Mouse (Mus musculus) heart, postnatal 14 days (tissue): ENCODE results near the gene Lztfl1. TPM values are rescaled to one million over a fixed set of nuclear protein-coding genes. Genes with fewer than 3 reads are reported as not detected.
"Not testable (repeated sequence)": the region's sequence is repeated elsewhere in the genome, so short reads cannot be mapped to it uniquely, and the experiment has no call there.

Experiments
- DNase-seq, 2 experiments: peaks; one replicate each; pipeline ENCODE4 v3.0.0; 2021 to 2022
- intact Hi-C: fragments of 180-260 bp; cut with DNase I; formaldehyde crosslinking; loops from one replicate; pipeline ENCODE4 v1.15.1; 2025
- long read RNA-seq, 2 experiments: library from polyadenylated mRNA; stranded (forward); transcript quantifications; one replicate each; pipeline ENCODE4 v2.0.0; 2021
- total RNA-seq, 2 experiments: library from RNA; stranded (reverse); gene quantifications; 2 replicates each; pipeline ENCODE4 v1.2.3; 2021

Lztfl1 gene
- total RNA-seq: 10 to 100 TPM; 41.3 to 43.5 TPM
- long read RNA-seq, experiment 1, full-length matches to known transcripts: 33 of 55 reads
- long read RNA-seq, experiment 1, partial matches to known transcripts: 16 of 55 reads
- long read RNA-seq, experiment 1, other reads (novel, unspliced or antisense): 6 of 55 reads
- long read RNA-seq, experiment 2, full-length matches to known transcripts: 28 of 42 reads
- long read RNA-seq, experiment 2, partial matches to known transcripts: 10 of 42 reads
- long read RNA-seq, experiment 2, other reads (novel, unspliced or antisense): 4 of 42 reads

GRCm38 (mm10) chr9:123717186-123718008 is at the start of gene Lztfl1:
Lztfl1 (minus strand) TSS chr9:123717697.
- intact Hi-C loops: loop anchor here (2.0 to 5.0 kb wide), 2 partner anchors 79 to 130 kb away; no protein-coding TSS in a partner anchor
- peak; percentile 94 to 95 for DNase-seq

GRCm38 (mm10) chr9:123766996-123767395 is 49.5 kb upstream of the Lztfl1 start:
- DNase-seq: no peak
- intact Hi-C loops: no loop called here

GRCm38 (mm10) chr9:123763771-123764170 is 46.3 kb upstream of the Lztfl1 start:
- DNase-seq: no peak
- intact Hi-C loops: no loop called here

- DNase-seq: peak in 1 of 2 experiments; percentile 12
- intact Hi-C loops: no loop called here
Measured at GRCm38 (mm10) chr9:123762886-123763285, 45.4 kb upstream of the Lztfl1 start.

- intact Hi-C loops: no loop called here
Measured at GRCm38 (mm10) chr9:123760806-123761205, 43.3 kb upstream of the Lztfl1 start.

GRCm38 (mm10) chr9:123758645-123759044 is 41.1 kb upstream of the Lztfl1 start:
- intact Hi-C loops: no loop called here
- DNase-seq: no peak

More at GRCm38 (mm10) chr9:123760806-123761205, 43.3 kb upstream of the Lztfl1 start:
- DNase-seq: no peak

- intact Hi-C loops: no loop called here
- no peak for DNase-seq
Measured at GRCm38 (mm10) chr9:123758156-123758555, 40.7 kb upstream of the Lztfl1 start.

- DNase-seq: no peak
- intact Hi-C loops: no loop called here
Measured at GRCm38 (mm10) chr9:123757326-123757725, 39.8 kb upstream of the Lztfl1 start.

- intact Hi-C loops: no loop called here
- DNase-seq: no peak
Measured at GRCm38 (mm10) chr9:123756752-123757151, 39.3 kb upstream of the Lztfl1 start.

GRCm38 (mm10) chr9:123754333-123754732 is 36.8 kb upstream of the Lztfl1 start:
- DNase-seq: no peak
- intact Hi-C loops: no loop called here

GRCm38 (mm10) chr9:123749687-123750086 is 32.2 kb upstream of the Lztfl1 start:
- DNase-seq, intact Hi-C loops: not testable (repeated sequence)

- no peak for DNase-seq
Measured at GRCm38 (mm10) chr9:123740799-123741198, 23.3 kb upstream of the Lztfl1 start.

GRCm38 (mm10) chr9:123734133-123734532 is 16.6 kb upstream of the Lztfl1 start:
- DNase-seq: no peak
- intact Hi-C loops: no loop called here

More at GRCm38 (mm10) chr9:123740799-123741198, 23.3 kb upstream of the Lztfl1 start:
- intact Hi-C loops: no loop called here

- intact Hi-C loops: no loop called here
- no peak for DNase-seq
Measured at GRCm38 (mm10) chr9:123731271-123731670, 13.8 kb upstream of the Lztfl1 start.

- intact Hi-C loops: no loop called here
- DNase-seq: no peak
Measured at GRCm38 (mm10) chr9:123722737-123723493, 5.4 kb upstream of the Lztfl1 start.

GRCm38 (mm10) chr9:123716301-123716700 is 1.2 kb downstream of the Lztfl1 start:
- no peak for DNase-seq
- intact Hi-C loops: loop anchor here (2.0 to 5.0 kb wide), 2 partner anchors 80 to 131 kb away; no protein-coding TSS in a partner anchor

- DNase-seq: no peak
- intact Hi-C loops: no loop called here
Measured at GRCm38 (mm10) chr9:123713111-123713510, 4.4 kb downstream of the Lztfl1 start.

- DNase-seq: no peak
- intact Hi-C loops: no loop called here
Measured at GRCm38 (mm10) chr9:123709226-123709625, 8.3 kb downstream of the Lztfl1 start.

GRCm38 (mm10) chr9:123701822-123702221 is 15.7 kb downstream of the Lztfl1 start:
- DNase-seq: no peak
- intact Hi-C loops: no loop called here

- intact Hi-C loops: no loop called here
- DNase-seq: no peak
Measured at GRCm38 (mm10) chr9:123695634-123696302, 21.7 kb downstream of the Lztfl1 start.
